Mouse (Mus musculus): ENCODE data around the gene Socs1. TPM values are rescaled to one million over a fixed set of nuclear protein-coding genes. Genes with fewer than 3 reads are reported as not detected.

Gene Socs1
- total RNA-seq, 2 experiments from 2014 or later, result 0.52 to 1.0 TPM

GRCm38 (mm10) chr16:10770531-10771325 lies 14.6 kb downstream of the Socs1 start:
- no peak for DNase-seq (ENCODE audit: low spot score in 2 of 2)
- intact Hi-C loops (cut with DNase I), result no loop called here

GRCm38 (mm10) chr16:10769661-10770060 lies 15.7 kb downstream of the Socs1 start:
- DNase-seq (ENCODE audit: low spot score in 2 of 2), result peak; percentile 38 to 53
- intact Hi-C loops (cut with DNase I), result no loop called here

- intact Hi-C loops (cut with DNase I), result no loop called here
- no peak for DNase-seq (ENCODE audit: low spot score in 2 of 2)
Observed at GRCm38 (mm10) chr16:10768821-10769220, 16.5 kb downstream of the Socs1 start.

GRCm38 (mm10) chr16:10767158-10767557 lies 18.2 kb downstream of the Socs1 start:
- DNase-seq (ENCODE audit: low spot score in 2 of 2), result peak; percentile 21 to 48
- intact Hi-C loops (cut with DNase I), result no loop called here

GRCm38 (mm10) chr16:10764323-10764722 lies 21.0 kb downstream of the Socs1 start:
- no peak for DNase-seq (ENCODE audit: low spot score in 2 of 2)
- intact Hi-C loops (cut with DNase I), result no loop called here

GRCm38 (mm10) chr16:10763540-10764264 lies 21.6 kb downstream of the Socs1 start:
- no peak for DNase-seq (ENCODE audit: low spot score in 2 of 2)
- intact Hi-C loops (cut with DNase I), result no loop called here

- intact Hi-C loops (cut with DNase I), result no loop called here
- no peak for DNase-seq (ENCODE audit: low spot score in 2 of 2)
Observed at GRCm38 (mm10) chr16:10762569-10763180, 22.7 kb downstream of the Socs1 start.

- DNase-seq (ENCODE audit: low spot score in 2 of 2), result no peak
- intact Hi-C loops (cut with DNase I), result no loop called here
Observed at GRCm38 (mm10) chr16:10761182-10761581, 24.2 kb downstream of the Socs1 start.

GRCm38 (mm10) chr16:10756168-10756567 lies 29.2 kb downstream of the Socs1 start:
- no peak for DNase-seq (ENCODE audit: low spot score in 2 of 2)
- intact Hi-C loops (cut with DNase I), result no loop called here

GRCm38 (mm10) chr16:10754521-10755296 lies 30.6 kb downstream of the Socs1 start:
- intact Hi-C loops (cut with DNase I), result no loop called here
- DNase-seq (ENCODE audit: low spot score in 2 of 2), result no peak

GRCm38 (mm10) chr16:10749824-10750223 lies 35.5 kb downstream of the Socs1 start:
- intact Hi-C loops (cut with DNase I), result no loop called here
- peak; percentile 19 to 26 for DNase-seq (ENCODE audit: low spot score in 2 of 2)

- no peak for DNase-seq (ENCODE audit: low spot score in 2 of 2)
- intact Hi-C loops (cut with DNase I), result no loop called here
Observed at GRCm38 (mm10) chr16:10749226-10749625, 36.1 kb downstream of the Socs1 start.

- DNase-seq (ENCODE audit: low spot score in 2 of 2), result no peak
- intact Hi-C loops (cut with DNase I), result no loop called here
Observed at GRCm38 (mm10) chr16:10741082-10741481, 44.3 kb downstream of the Socs1 start.

- no peak for DNase-seq (ENCODE audit: low spot score in 2 of 2)
- intact Hi-C loops (cut with DNase I), result no loop called here
Observed at GRCm38 (mm10) chr16:10739854-10740398, 45.4 kb downstream of the Socs1 start.

GRCm38 (mm10) chr16:10738866-10739265 lies 46.5 kb downstream of the Socs1 start:
- DNase-seq (ENCODE audit: low spot score in 2 of 2), result no peak
- intact Hi-C loops (cut with DNase I), result no loop called here

GRCm38 (mm10) chr16:10737571-10737970 lies 47.8 kb downstream of the Socs1 start:
- intact Hi-C loops (cut with DNase I), result no loop called here
- DNase-seq (ENCODE audit: low spot score in 2 of 2), result no peak

GRCm38 (mm10) chr16:10736364-10736763 lies 49.0 kb downstream of the Socs1 start:
- intact Hi-C loops (cut with DNase I), result no loop called here
- DNase-seq (ENCODE audit: low spot score in 2 of 2), result no peak

GRCm38 (mm10) chr16:10735781-10736180 lies 49.6 kb downstream of the Socs1 start:
- DNase-seq (ENCODE audit: low spot score in 2 of 2), result no peak
- intact Hi-C loops (cut with DNase I), result no loop called here

GRCm38 (mm10) chr16:10732421-10732820 lies 52.9 kb downstream of the Socs1 start:
- intact Hi-C loops (cut with DNase I), result no loop called here
- no peak for DNase-seq (ENCODE audit: low spot score in 2 of 2)
